Mouse (Mus musculus) lung, postnatal 0 days (tissue): ENCODE results near the gene Bend6.

Source experiments
- CTCF ChIP-seq: IDR thresholded peaks from 2 replicates; pipeline ENCODE4 v1.5.1; 2016; ENCODE audit warnings: antibody characterized with exemption, mild to moderate bottlenecking
- EP300 ChIP-seq: IDR thresholded peaks from 2 replicates; pipeline ENCODE4 v1.6.1; 2016; ENCODE audit warnings: antibody characterized with exemption, mild to moderate bottlenecking, control low read depth

DNA sequence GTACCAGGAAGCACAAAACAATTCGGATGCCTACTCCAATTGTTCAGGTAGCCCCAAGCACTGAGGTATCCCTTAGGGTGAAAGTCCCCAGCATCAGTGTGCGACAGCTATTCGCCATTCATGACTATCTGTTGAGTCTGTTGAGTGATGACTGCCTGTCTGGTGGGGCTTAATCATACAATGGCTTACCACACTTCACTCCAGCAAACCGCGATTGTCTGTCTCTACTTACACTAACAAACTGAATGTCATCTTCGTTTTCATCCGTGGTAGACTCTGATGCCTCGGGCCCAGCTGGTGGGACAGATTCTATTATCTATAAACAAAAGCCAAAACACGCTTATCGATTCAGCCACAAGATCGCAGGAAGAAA, 94.1 kb downstream of the Bend6 start:
- TF ChIP-seq EP300 = no peak
- TF ChIP-seq CTCF = no peak
